Mouse (Mus musculus) forebrain, postnatal 0 days (tissue): ENCODE results near the gene Adarb2. TPM values are rescaled to one million over a fixed set of nuclear protein-coding genes. Genes with fewer than 3 reads are reported as not detected.
A peak's percentile ranks its signal among the peaks of the same experiment; 100 is the strongest.

Source experiments
- ATAC-seq: fragments of 200-750 bp; cut with Nextera tagmentation; 2 replicates; pipeline ENCODE4 v1.8.0; 2017; ENCODE audit warnings: mild to moderate bottlenecking, moderate library complexity
- DNase-seq: peaks from one replicate; pipeline ENCODE4 v3.0.0-alpha.2; 2015
- H3K27ac ChIP-seq: fragments of 300-500 bp; sonication (generic); 2 replicates; pipeline ENCODE4 v1.5.1; 2014; ENCODE audit warnings: low read depth, mild to moderate bottlenecking, antibody characterized with exemption, low read length, moderate library complexity, mixed read lengths
- H3K27me3 ChIP-seq: fragments of 300-500 bp; sonication (generic); 2 replicates; pipeline ENCODE4 v1.6.1; 2014; ENCODE audit warnings: mild to moderate bottlenecking, low read length, mixed read lengths; ENCODE audit not compliant: insufficient read depth
- H3K36me3 ChIP-seq: fragments of 300-500 bp; sonication (generic); 2 replicates; pipeline ENCODE4 v1.6.1; 2014; ENCODE audit warnings: mild to moderate bottlenecking, moderate library complexity; ENCODE audit not compliant: insufficient read depth
- H3K4me1 ChIP-seq: fragments of 300-500 bp; sonication (generic); 2 replicates; pipeline ENCODE4 v1.6.1; 2014; ENCODE audit warnings: antibody characterized with exemption; ENCODE audit not compliant: insufficient read depth
- H3K4me2 ChIP-seq: fragments of 300-500 bp; sonication (generic); 2 replicates; pipeline ENCODE4 v1.6.1; 2014; ENCODE audit warnings: low read depth, mild to moderate bottlenecking, moderate library complexity
- H3K4me3 ChIP-seq: fragments of 300-500 bp; sonication (generic); 2 replicates; pipeline ENCODE4 v1.5.1; 2014; ENCODE audit warnings: low read depth, low read length, mixed read lengths
- H3K9ac ChIP-seq: fragments of 300-500 bp; sonication (generic); 2 replicates; pipeline ENCODE4 v1.6.1; 2014; ENCODE audit warnings: mild to moderate bottlenecking
- H3K9me3 ChIP-seq: fragments of 300-500 bp; sonication (generic); 2 replicates; pipeline ENCODE4 v1.6.1; 2016; ENCODE audit warnings: low read length
- CTCF ChIP-seq: sonication (generic); IDR thresholded peaks from 2 replicates; pipeline ENCODE4 v1.5.1; 2016; ENCODE audit warnings: antibody characterized with exemption, control low read depth, low read depth
- WGBS: fragments of 180-500 bp; shearing (Covaris S2); extraction: QIAGEN DNeasy Blood & Tissue Kit; methylation state at CpG from one replicate; pipeline ENCODE4 v1.1.7; 2014; 5-methylcytosine and 5-hydroxymethylcytosine counted together
- polyA plus RNA-seq: library from polyadenylated mRNA; unstranded; fragments of >200 nt; fragmentation: Nextera tagmentation; extraction: Ambion mirVana; gene quantifications from 2 replicates; pipeline ENCODE4 v1.2.1, GENCODE M21; 2015
- total RNA-seq: library from RNA; depleted of rRNA; stranded (reverse); fragments of >200 nt; gene quantifications from 2 replicates; pipeline ENCODE4 v1.2.3, GENCODE M21; 2014

Gene Adarb2
- total and polyA plus RNA-seq, 2 experiments from 2014 or later = 13.1 to 46.9 TPM

GRCm38 (mm10) chr13:8560485-8560884 lies 357.8 kb downstream of the Adarb2 start:
- Histone ChIP-seq H3K27ac (no peak overlapping the region), H3K36me3 (no peaks in the 10 kb centered on the region), H3K9me3 (no peaks in the 10 kb centered on the region), H3K9ac (no peak overlapping the region), H3K4me2 (no peak overlapping the region), H3K27me3 (no peaks in the 10 kb centered on the region), H3K4me1 (no peaks in the 10 kb centered on the region), H3K4me3 (no peak overlapping the region)
- no peak for TF ChIP-seq CTCF
- no peak for DNase-seq
- ATAC-seq = peak; percentile 66

- 74% methylated on average over 7 of the region's 7 CpGs for WGBS
- ATAC-seq = no peak
These were observed 360.5 kb downstream of the Adarb2 start for GRCm38 (mm10) chr13:8563161-8563560.

GRCm38 (mm10) chr13:8567111-8568026 lies 364.7 kb downstream of the Adarb2 start:
- Histone ChIP-seq H3K27ac (no peak overlapping the region), H3K9ac (no peak overlapping the region), H3K9me3 (no peaks in the 10 kb centered on the region), H3K27me3 (no peaks in the 10 kb centered on the region), H3K4me3 (no peak overlapping the region), H3K36me3 (no peaks in the 10 kb centered on the region), H3K4me2 (no peak overlapping the region), H3K4me1 (no peaks in the 10 kb centered on the region)
- ATAC-seq = peak; percentile 69
- WGBS = 54% methylated on average over 15 of the region's 15 CpGs
- peak; percentile 56 for DNase-seq
- TF ChIP-seq CTCF = no peak

More at GRCm38 (mm10) chr13:8563161-8563560, 360.5 kb downstream of the Adarb2 start:
- no peaks in the 10 kb centered on the region for H3K4me1 ChIP-seq
- H3K9ac ChIP-seq = no peak overlapping the region
- H3K27ac ChIP-seq = no peak overlapping the region
- H3K4me2 ChIP-seq = no peak overlapping the region
- H3K9me3 ChIP-seq = no peaks in the 10 kb centered on the region
- H3K27me3 ChIP-seq = no peaks in the 10 kb centered on the region
- no peak for DNase-seq
- TF ChIP-seq CTCF = no peak
- H3K4me3 ChIP-seq = no peak overlapping the region
- no peaks in the 10 kb centered on the region for H3K36me3 ChIP-seq

GRCm38 (mm10) chr13:8570269-8570668 lies 367.6 kb downstream of the Adarb2 start:
- Histone ChIP-seq H3K4me3 (no peak overlapping the region), H3K9ac (no peak overlapping the region), H3K36me3 (no peaks in the 10 kb centered on the region), H3K4me1 (no peaks in the 10 kb centered on the region), H3K4me2 (no peak overlapping the region), H3K9me3 (no peaks in the 10 kb centered on the region), H3K27me3 (no peaks in the 10 kb centered on the region), H3K27ac (no peak overlapping the region)
- TF ChIP-seq CTCF = no peak
- no peak for DNase-seq
- ATAC-seq = no peak
- WGBS = 86% methylated on average over 13 of the region's 13 CpGs

- Histone ChIP-seq H3K9ac (no peak overlapping the region), H3K27me3 (no peaks in the 10 kb centered on the region), H3K4me2 (no peak overlapping the region), H3K27ac (no peak overlapping the region), H3K4me3 (no peak overlapping the region), H3K4me1 (no peaks in the 10 kb centered on the region), H3K36me3 (no peaks in the 10 kb centered on the region), H3K9me3 (no peaks in the 10 kb centered on the region)
- 90% methylated on average over 12 of the region's 12 CpGs for WGBS
- DNase-seq (no peak), ATAC-seq (no peak)
- no peak for TF ChIP-seq CTCF
These were observed 371.2 kb downstream of the Adarb2 start for GRCm38 (mm10) chr13:8573908-8574307.

- WGBS = 66% methylated on average over 8 of the region's 8 CpGs
These were observed 381.8 kb downstream of the Adarb2 start for GRCm38 (mm10) chr13:8584257-8585005.

GRCm38 (mm10) chr13:8587447-8587846 lies 384.8 kb downstream of the Adarb2 start:
- Histone ChIP-seq H3K4me1 (no peaks in the 10 kb centered on the region), H3K9me3 (no peaks in the 10 kb centered on the region), H3K4me3 (no peak overlapping the region), H3K4me2 (no peak overlapping the region), H3K9ac (no peak overlapping the region), H3K27ac (no peak overlapping the region), H3K27me3 (no peaks in the 10 kb centered on the region), H3K36me3 (no peaks in the 10 kb centered on the region)
- no peak for ATAC-seq
- no peak for DNase-seq
- no peak for TF ChIP-seq CTCF
- 74% methylated on average over 7 of the region's 7 CpGs for WGBS

More at GRCm38 (mm10) chr13:8584257-8585005, 381.8 kb downstream of the Adarb2 start:
- H3K36me3 ChIP-seq = no peaks in the 10 kb centered on the region
- H3K27me3 ChIP-seq = no peaks in the 10 kb centered on the region
- no peak overlapping the region for H3K27ac ChIP-seq
- no peak overlapping the region for H3K9ac ChIP-seq
- peak; percentile 57 for DNase-seq
- H3K4me3 ChIP-seq = no peak overlapping the region
- no peaks in the 10 kb centered on the region for H3K4me1 ChIP-seq
- ATAC-seq = peak; percentile 77
- no peak overlapping the region for H3K4me2 ChIP-seq
- no peaks in the 10 kb centered on the region for H3K9me3 ChIP-seq
- TF ChIP-seq CTCF = no peak
